Mouse (Mus musculus) liver, adult 2 months (tissue): ENCODE results near the gene Gm21887.
"Not testable (repeated sequence)": the region's sequence is repeated elsewhere in the genome, so short reads cannot be mapped to it uniquely, and the experiment has no call there.

ENCODE experiments used
- CTCF ChIP-seq: fragments of 200-500 bp; IDR thresholded peaks from 2 replicates; pipeline ENCODE4 v1.5.1; 2011; ENCODE audit warnings: low read depth, low read length, control low read depth
- POLR2A ChIP-seq: fragments of 200-500 bp; IDR thresholded peaks from 2 replicates; pipeline ENCODE4 v1.6.1; 2011; ENCODE audit warnings: low read length, control low read depth; ENCODE audit not compliant: insufficient read depth; ENCODE audit errors: extremely low read depth

GRCm38 (mm10) chrX:170007375-170008178 lies 1.9 kb upstream of the Gm21887 start:
- TF ChIP-seq POLR2A, CTCF: not testable (repeated sequence)
